Mouse (Mus musculus): ENCODE data around the gene Ost4. TPM values are rescaled to one million over a fixed set of nuclear protein-coding genes. Genes with fewer than 3 reads are reported as not detected.

Ost4 gene
- total RNA-seq, 2 experiments from 2014 or later, result 103 to 121 TPM

DNA sequence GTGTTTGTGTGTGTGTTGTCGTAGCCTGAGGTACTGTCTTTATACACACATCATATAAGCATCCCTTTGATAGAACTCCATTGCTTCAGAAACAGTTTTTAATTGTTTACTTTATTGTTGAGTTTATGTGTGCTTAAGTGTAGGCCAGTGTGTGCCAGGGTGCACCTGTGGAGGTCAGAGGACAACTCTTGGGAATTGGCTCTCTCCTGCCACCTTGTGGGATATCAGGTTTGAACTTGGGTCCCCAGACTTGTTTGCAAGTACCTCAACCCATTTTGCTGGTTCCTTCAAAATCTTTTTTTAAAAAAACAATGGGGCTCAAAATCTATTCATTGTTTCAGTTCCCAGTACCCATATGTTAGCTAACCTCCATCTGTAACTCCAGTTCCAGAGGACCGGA is 35.4 kb upstream of the Ost4 start:
- intact Hi-C loops (cut with DNase I), result no loop called here
- Histone ChIP-seq H3K27ac (no peak overlapping the region), H3K4me3 (no peak overlapping the region)
- no peak for DNase-seq
- TF ChIP-seq CTCF (IDR thresholded peaks at IDR 0.05), result peak; percentile 51

DNA sequence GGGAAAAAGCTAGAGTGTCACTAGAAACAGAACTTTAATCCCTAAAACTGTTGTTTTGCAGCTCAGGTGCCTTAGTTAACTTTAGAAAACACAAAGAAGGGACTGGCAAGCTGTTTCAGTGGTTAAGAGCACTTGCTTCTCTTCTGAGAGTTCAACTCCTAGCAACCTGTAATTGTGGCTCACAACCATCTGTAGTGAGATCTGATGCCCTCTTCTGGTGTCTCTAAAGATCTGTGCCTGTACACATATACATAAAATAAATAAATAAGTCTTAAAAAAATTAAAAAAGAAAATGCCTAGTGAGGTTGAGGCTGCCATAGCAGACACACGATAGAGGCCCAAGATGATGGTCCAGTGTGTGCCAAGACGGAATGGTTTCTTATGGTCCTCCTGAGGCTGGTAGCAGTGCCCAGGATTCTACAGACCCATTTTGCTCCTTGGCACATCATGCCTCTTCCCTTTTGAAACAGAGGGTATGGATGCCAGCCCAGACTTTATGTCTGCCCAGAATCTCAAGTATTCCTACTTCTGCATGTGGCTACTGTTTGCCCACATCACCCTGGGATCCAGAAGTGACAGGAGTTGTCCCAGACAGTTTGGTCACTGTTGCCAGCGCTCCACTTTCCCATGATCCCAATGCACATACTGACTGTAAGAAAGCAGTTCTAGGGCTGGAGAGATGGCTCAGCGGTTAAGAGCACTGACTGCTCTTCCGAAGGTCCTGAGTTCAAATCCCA is 27.3 kb upstream of the Ost4 start:
- TF ChIP-seq CTCF (IDR thresholded peaks at IDR 0.05), result peak; percentile 6; the same call in 1 of the 2 replicates
- Histone ChIP-seq H3K4me3 (no peak overlapping the region), H3K27ac (no peak overlapping the region)
- no peak for DNase-seq
- intact Hi-C loops (cut with DNase I), result no loop called here

DNA sequence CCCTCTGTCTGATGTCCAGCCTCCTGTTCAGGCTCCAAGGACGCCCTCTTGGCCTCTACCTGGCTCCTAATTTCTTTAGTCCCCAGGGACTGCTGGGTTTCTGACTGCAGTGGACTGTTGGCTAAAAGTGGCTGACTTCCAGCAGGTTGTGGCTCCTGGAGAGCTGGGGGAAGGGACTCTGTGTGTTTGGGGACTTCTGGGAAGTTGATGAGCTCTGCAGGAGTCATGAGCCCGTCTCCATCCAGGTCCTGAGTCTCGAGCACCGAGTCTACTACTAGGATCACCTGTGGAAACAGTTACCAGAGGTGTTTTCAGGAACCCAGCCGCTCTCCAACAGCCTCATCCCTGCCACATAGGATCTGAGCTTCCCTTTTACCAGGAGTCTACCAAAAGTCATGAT is 26.1 kb upstream of the Ost4 start:
- intact Hi-C loops (cut with DNase I), result no loop called here

DNA sequence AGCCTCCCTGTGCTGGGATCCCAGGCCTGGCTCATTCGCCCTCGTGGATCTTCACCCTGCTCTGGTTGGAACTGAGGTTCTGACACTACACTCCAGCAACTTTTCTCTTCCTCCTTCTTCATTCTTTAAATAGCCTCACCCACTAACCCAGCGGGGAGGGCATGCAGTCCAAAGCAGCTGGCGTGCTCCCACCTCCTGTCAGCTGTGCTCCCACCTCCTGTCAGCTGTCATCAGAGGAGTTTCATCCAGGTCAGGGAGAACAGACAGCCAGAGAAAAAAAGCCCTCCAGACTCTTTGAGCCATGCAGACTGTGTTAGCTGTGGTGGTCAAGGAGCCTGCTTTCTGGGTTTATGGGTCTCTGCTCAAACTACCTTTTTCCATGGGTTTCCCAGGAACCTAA is 23.8 kb upstream of the Ost4 start:
- intact Hi-C loops (cut with DNase I), result no loop called here
- Histone ChIP-seq H3K4me3 (no peak overlapping the region), H3K27ac (peak overlapping the region; percentile 77)
- DNase-seq, result peak; percentile 77
- TF ChIP-seq CTCF (IDR thresholded peaks at IDR 0.05), result no peak

More for the DNA sequence above, 26.1 kb upstream of the Ost4 start:
- no peak for DNase-seq
- no peak for TF ChIP-seq CTCF (IDR thresholded peaks at IDR 0.05)
- H3K4me3 ChIP-seq, result no peak overlapping the region
- no peak overlapping the region for H3K27ac ChIP-seq

DNA sequence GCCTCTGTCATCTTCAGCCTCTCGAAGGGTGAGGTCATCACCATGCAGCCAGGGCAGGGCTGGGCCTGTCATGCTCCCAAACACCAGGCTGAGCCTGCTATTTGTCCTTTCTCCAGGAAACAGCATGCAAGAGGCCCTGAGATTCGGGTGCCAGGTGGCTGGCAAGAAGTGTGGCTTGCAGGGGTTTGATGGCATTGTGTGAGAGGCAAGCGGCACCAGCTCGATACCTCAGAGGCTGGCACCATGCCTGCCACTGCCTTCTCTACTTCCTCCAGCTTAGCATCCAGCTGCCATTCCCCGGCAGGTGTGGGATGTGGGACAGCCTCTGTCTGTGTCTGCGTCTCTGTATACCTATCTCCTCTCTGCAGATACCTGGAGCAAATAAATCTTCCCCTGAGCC is 23.3 kb upstream of the Ost4 start:
- peak overlapping the region; percentile 77 for H3K27ac ChIP-seq
- DNase-seq, result no peak
- H3K4me3 ChIP-seq, result no peak overlapping the region; the same call in 1 of the 2 replicates
- TF ChIP-seq CTCF (IDR thresholded peaks at IDR 0.05), result no peak
- intact Hi-C loops (cut with DNase I), result loop anchor here (1.0 kb wide), 1 partner anchor 67 kb away; no protein-coding TSS in a partner anchor

DNA sequence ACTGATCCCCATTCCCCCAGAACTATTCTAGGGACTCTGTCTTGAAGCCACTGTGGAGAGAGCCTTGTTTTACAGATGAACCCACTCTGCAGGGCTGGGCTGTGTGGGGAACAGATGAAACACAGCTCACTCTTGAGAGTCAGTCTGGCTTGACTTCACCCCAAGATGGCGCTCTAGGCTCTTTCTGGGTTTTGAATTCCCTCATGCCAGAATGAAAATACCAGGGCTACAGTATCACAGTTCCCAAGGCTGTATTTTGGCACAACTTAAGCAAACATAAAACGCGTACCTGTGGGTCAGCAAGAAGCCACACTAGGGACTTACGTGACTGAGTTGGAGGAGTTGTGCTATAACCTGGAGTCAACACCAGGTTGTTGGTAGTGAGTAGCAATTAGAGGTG is 22.5 kb upstream of the Ost4 start:
- intact Hi-C loops (cut with DNase I), result loop anchor here (1.0 kb wide), 1 partner anchor 68 kb away; no protein-coding TSS in a partner anchor
- H3K4me3 ChIP-seq, result peak overlapping the region; percentile 15; the same call in 1 of the 2 replicates
- peak; percentile 86 for DNase-seq
- peak overlapping the region; percentile 77 for H3K27ac ChIP-seq
- TF ChIP-seq CTCF (IDR thresholded peaks at IDR 0.05), result peak; percentile 91

DNA sequence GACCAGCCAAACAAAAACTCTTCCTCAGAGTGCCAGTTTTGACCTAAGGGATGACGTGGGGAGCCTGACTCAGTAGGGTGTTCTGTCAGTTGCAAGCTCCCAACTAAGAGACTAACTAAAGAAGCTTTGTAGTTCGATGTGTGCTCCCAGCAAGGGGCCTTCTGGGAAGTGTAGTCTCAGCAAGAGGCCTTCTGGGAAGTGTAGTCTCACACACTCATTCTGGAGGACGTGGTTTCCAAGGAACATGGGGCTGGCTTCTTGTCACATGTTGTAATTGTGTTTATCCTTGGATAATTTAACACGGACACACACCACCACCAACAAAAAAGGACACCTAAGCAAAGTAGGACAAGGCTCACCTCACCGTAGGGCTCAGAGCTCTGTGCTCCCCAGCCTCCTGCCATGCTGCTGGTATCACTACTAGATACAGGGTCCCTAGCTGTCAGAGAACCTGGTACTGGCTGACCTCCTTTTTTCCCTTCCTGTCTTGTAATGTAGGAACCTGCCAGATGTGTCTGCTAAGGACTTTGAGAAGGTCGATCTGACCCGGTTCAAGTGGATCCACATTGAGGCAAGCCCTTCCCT is 20.4 kb upstream of the Ost4 start:
- intact Hi-C loops (cut with DNase I), result loop anchor here (5.0 kb wide), 1 partner anchor 119 kb away; the partner anchor contains the start of genes Atraid and Slc5a6
- Histone ChIP-seq H3K27ac (no peak overlapping the region; the same call in 1 of the 2 replicates), H3K4me3 (peak overlapping the region; percentile 46)
- no peak for DNase-seq
- TF ChIP-seq CTCF (IDR thresholded peaks at IDR 0.05), result no peak

DNA sequence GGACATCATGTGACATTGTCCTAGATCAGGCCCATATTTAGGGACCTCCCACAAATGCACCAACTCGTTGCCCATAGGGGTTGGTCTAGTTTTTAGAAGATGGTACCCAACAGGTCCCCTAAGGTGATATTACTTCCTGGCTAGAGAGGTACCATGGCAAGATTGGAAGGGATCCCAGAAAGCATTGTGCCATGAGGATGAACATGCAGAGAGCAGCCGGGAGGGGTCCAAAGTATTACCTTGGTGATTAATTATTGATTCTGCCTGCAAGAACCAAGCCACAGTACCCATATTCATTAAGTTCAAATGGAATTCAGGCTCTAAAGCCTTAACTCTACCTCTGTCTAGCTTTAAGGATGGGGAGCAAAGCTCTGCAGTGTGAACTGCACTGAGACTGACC is 18.5 kb upstream of the Ost4 start:
- Histone ChIP-seq H3K27ac (no peak overlapping the region), H3K4me3 (no peak overlapping the region)
- intact Hi-C loops (cut with DNase I), result loop anchor here (5.0 kb wide), 1 partner anchor 121 kb away; the partner anchor contains the start of genes Atraid and Slc5a6
- no peak for DNase-seq
- TF ChIP-seq CTCF (IDR thresholded peaks at IDR 0.05), result no peak

DNA sequence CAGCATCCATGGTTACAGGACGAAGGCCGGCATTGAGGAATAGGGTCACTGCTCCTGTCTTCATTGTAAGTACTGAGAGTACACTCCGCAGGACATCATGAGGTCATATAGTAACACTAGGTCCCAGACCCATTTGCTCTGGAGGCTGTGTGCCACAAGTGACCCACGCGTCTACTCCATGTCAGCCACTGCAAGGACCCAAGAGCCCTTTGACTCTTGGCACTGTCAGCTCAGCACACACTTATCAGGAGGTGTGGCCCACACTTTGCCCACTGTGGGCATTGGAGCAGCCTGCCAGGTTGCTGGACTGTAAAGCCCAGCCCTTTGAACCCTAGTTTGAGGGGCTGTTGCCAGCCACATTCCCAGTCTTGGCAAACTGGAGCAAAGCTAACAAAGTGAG is 17.6 kb upstream of the Ost4 start:
- no peak overlapping the region for H3K27ac ChIP-seq
- TF ChIP-seq CTCF (IDR thresholded peaks at IDR 0.05), result no peak
- H3K4me3 ChIP-seq, result no peak overlapping the region
- no peak for DNase-seq
- intact Hi-C loops (cut with DNase I), result loop anchor here (5.0 kb wide), 1 partner anchor 122 kb away; the partner anchor contains the start of genes Atraid and Slc5a6

DNA sequence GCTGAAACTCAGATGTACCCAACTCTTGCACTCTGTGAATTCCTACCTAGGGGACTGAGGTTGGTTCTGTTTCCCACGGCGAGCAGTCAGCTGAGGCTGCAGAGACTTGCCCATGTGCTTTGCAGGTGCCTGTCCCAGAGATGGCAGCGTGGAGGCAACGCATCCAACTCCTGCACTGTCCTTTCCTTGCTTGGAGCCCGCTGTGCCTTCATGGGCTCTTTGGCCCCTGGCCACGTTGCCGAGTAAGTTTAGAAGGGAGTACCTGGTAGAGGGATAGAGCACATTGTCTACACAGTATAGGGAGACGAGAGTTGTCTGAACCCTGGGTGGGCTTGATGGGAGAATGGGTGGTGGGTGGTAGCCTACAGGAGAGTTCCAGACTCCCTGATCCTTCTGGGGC is 17.0 kb upstream of the Ost4 start:
- no peak for TF ChIP-seq CTCF (IDR thresholded peaks at IDR 0.05)
- DNase-seq, result no peak
- Histone ChIP-seq H3K4me3 (no peak overlapping the region), H3K27ac (no peak overlapping the region)
- intact Hi-C loops (cut with DNase I), result loop anchor here (5.0 kb wide), 1 partner anchor 123 kb away; the partner anchor contains the start of genes Atraid and Slc5a6

DNA sequence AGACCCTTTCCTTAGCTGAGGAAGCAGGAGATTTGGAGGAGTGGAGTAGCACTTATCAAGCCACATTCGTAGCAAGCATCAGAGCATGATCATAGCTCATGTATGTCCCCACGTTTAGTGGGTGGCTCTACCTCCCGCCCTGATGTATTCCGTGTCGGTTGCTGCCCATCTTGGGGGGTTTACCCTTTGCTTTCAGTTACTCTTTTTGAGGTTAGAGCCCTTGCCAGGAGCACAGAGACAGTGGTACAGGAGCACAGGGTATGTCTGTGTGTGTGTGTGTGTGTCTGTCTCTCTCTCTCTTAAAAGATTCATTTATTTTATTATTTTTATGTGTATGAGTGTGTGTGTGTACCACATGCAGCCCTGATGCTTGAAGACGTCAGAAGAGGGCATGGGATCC is 15.5 kb upstream of the Ost4 start:
- intact Hi-C loops (cut with DNase I), result no loop called here
- no peak overlapping the region for H3K27ac ChIP-seq
- no peak overlapping the region for H3K4me3 ChIP-seq
- no peak for TF ChIP-seq CTCF (IDR thresholded peaks at IDR 0.05)
- no peak for DNase-seq

DNA sequence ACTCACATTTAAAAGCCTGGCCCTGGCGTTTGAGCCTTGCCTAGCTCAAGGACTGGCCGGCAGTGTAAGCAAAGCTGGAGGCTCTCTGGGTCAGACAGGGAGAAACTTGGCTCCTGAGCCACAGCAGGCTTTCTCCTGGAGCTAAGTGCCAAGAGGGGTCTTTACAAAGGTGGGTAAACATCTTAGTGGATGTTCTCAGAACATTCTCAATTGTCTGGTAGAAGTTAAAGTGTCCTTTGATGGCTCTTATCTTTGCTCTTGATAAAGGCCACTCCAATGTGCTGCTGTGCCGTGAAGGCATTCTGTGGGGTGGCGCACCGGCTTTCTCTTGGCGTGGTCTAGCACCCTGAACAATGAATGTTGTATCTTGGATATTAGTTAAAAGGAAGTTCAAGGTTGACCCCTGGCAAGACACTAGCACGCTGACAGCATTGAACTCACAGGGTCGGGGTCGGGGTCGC is 15.0 kb upstream of the Ost4 start:
- TF ChIP-seq CTCF (IDR thresholded peaks at IDR 0.05), result no peak
- intact Hi-C loops (cut with DNase I), result no loop called here
- peak overlapping the region; percentile 76 for H3K4me3 ChIP-seq
- H3K27ac ChIP-seq, result peak overlapping the region; percentile 94
- DNase-seq, result no peak

Data from gastrocnemius, adult 2 months (tissue).